Mouse (Mus musculus) forebrain, embryonic 16.5 days (tissue): ENCODE measurements around the gene Slc37a2. TPM values are rescaled to one million over a fixed set of nuclear protein-coding genes. Genes with fewer than 3 reads are reported as not detected.

Experiments
- ATAC-seq: fragments of 200-750 bp; cut with Nextera tagmentation; 2 replicates; pipeline ENCODE4 v1.8.0; 2017; ENCODE audit warnings: mild to moderate bottlenecking, moderate library complexity
- H3K27ac ChIP-seq: fragments of 300-500 bp; sonication (generic); 2 replicates; pipeline ENCODE4 v1.5.1; 2014; ENCODE audit warnings: low read length, control low read depth
- H3K27me3 ChIP-seq: fragments of 300-500 bp; sonication (generic); replicated peaks from 2 replicates; pipeline ENCODE4 v1.6.1; 2014; ENCODE audit warnings: low read length; ENCODE audit not compliant: control insufficient read depth, insufficient read depth
- H3K36me3 ChIP-seq: fragments of 300-500 bp; sonication (generic); 2 replicates; pipeline ENCODE4 v1.6.1; 2014; ENCODE audit not compliant: control insufficient read depth, insufficient read depth
- H3K4me1 ChIP-seq: fragments of 300-500 bp; sonication (generic); replicated peaks from 2 replicates; pipeline ENCODE4 v1.6.1; 2014; ENCODE audit warnings: low read length; ENCODE audit not compliant: control insufficient read depth, insufficient read depth
- H3K4me2 ChIP-seq: fragments of 300-500 bp; sonication (generic); 2 replicates; pipeline ENCODE4 v1.6.1; 2014; ENCODE audit warnings: mild to moderate bottlenecking, low read length, control low read depth
- H3K4me3 ChIP-seq: fragments of 300-500 bp; sonication (generic); replicated peaks from 2 replicates; pipeline ENCODE4 v1.5.1; 2014; ENCODE audit warnings: mild to moderate bottlenecking, low read length, control low read depth
- H3K9ac ChIP-seq: fragments of 300-500 bp; sonication (generic); replicated peaks from 2 replicates; pipeline ENCODE4 v1.6.1; 2014; ENCODE audit warnings: low read depth, low read length, control low read depth
- H3K9me3 ChIP-seq: fragments of 300-500 bp; sonication (generic); 2 replicates; pipeline ENCODE4 v1.6.1; 2016; ENCODE audit warnings: low read length; ENCODE audit not compliant: control insufficient read depth
- WGBS: fragments of 180-500 bp; shearing (Covaris S2); extraction: QIAGEN DNeasy Blood & Tissue Kit; methylation state at CpG from one replicate; pipeline ENCODE4 v1.1.7; 2014; 5-methylcytosine and 5-hydroxymethylcytosine counted together
- polyA plus RNA-seq: library from polyadenylated mRNA; unstranded; fragments of >200 nt; fragmentation: Nextera tagmentation; extraction: Ambion mirVana; gene quantifications from 2 replicates; pipeline ENCODE4 v1.2.1, GENCODE M21; 2015

Slc37a2 gene
- polyA plus RNA-seq, 1 experiment from 2014 or later = 1.0 TPM

DNA sequence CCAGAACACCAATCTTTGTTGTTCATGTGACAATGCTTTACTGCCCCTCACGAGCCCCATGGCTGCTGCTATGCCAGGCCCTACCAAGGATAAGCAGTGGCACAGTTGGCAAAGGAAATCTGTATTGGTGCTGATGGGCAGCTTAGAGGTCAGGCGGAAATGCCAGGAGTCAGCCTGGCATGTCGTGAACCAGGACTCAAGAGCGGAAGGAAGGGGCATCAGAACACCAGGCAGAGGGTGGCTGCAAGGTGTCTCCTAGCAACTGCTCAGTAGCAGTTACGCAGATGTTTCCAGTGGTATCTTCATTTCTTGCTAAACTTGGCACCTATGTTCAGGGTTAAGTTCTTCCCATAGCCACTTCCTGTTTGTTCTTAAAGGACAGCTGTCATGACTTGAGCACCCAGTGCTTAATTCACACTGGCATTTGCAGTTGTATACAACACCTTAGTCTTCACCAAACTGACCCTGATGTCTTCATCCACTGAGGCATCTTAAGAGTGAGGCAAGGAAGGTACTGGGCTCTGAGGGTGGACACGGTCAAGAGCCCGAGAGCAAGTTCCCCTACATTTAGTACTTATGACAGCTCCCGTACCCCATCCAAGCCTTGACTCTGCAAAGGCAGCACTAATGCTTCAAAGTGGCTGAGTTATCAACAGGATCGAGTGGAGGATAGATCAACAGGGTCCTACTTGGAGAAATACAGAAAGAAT is 24.9 kb downstream of the Slc37a2 start:
- ATAC-seq = no peak
- no peaks in the 10 kb centered on the region for H3K9me3 ChIP-seq
- H3K4me3 ChIP-seq = no peak overlapping the region
- no peak overlapping the region for H3K27ac ChIP-seq
- WGBS = 92% methylated on average over 9 of the region's 9 CpGs
- no peak overlapping the region for H3K9ac ChIP-seq
- H3K27me3 ChIP-seq = no peaks in the 10 kb centered on the region
- no peaks in the 10 kb centered on the region for H3K36me3 ChIP-seq
- H3K4me1 ChIP-seq = 0 out of 2 replicates have a peak, but pooled peaks cover 2% of the 10 kb centered on the region
- no peak overlapping the region for H3K4me2 ChIP-seq

DNA sequence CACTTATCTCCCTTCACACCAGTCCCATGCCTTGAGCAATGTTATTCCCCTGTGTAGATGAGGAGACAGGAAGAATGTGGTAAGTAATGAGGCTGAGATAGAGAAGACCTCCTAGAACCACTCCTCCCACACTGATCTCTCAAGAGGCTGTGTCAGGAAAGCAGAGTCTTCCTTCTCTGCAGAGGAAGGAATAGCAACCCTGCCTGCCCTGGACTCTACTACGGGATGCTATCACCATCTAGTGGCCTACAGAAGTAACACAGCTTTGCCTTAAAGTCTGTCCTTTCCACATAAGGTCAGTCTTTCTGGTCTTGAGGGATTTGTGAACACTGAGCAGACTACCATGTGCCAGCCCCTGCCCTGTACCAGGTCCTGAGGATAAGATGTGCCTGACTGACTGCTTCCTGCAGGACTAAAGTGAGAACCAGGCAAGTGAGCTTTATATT is 25.6 kb downstream of the Slc37a2 start:
- Histone ChIP-seq H3K9ac (no peak overlapping the region), H3K4me1 (0 out of 2 replicates have a peak, but pooled peaks cover 2% of the 10 kb centered on the region), H3K36me3 (no peaks in the 10 kb centered on the region), H3K9me3 (no peaks in the 10 kb centered on the region), H3K4me3 (no peak overlapping the region), H3K27me3 (no peaks in the 10 kb centered on the region), H3K4me2 (no peak overlapping the region), H3K27ac (no peak overlapping the region)
- peak; percentile 92 for ATAC-seq
- 5% methylated on average over 1 of the region's 1 CpGs for WGBS

DNA sequence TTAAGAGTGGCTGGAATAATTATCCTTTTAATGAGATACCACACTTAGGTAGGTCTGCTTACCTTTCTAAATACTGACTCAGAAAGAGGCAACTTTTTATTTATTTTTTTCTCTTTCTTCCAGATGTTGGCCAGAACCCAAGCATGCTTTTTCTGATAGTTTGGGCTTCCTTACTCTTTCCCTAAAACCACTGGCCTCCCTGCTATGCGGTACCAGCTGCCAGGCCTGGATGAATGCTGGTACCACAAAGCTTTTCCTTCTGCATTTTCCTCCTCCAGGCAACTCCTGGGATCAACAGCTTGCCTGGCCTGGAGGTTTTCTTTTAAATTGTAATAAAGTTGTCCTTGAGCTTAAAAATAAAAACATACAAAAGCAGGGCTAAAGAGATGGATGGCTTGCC is 30.0 kb downstream of the Slc37a2 start:
- WGBS = 89% methylated on average over 1 of the region's 1 CpGs
- no peaks in the 10 kb centered on the region for H3K9me3 ChIP-seq
- no peak overlapping the region for H3K4me3 ChIP-seq
- H3K27ac ChIP-seq = no peak overlapping the region
- H3K4me1 ChIP-seq = 0 out of 2 replicates have a peak, but pooled peaks cover 4% of the 10 kb centered on the region
- H3K27me3 ChIP-seq = no peaks in the 10 kb centered on the region
- no peak for ATAC-seq
- no peak overlapping the region for H3K4me2 ChIP-seq
- no peak overlapping the region for H3K9ac ChIP-seq
- no peaks in the 10 kb centered on the region for H3K36me3 ChIP-seq

DNA sequence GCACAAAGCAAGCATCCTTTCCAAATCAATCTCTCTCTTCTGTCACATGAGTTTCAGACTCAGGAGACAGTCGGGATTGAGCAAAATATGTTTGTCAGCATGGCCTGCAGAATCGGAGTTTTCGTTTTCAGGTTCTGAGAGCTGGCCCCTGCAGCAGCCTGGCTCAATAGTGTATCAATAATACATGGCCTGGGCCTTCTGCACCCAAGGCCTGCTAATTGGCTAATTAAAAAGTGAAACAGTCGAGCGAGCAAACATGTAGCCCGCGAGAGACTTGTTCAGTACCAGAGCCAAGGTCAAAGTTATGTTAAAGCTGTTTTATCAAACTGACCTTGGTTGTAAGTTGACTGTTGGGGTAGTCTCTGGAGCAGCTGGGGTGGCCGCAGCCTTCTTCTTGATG is 34.8 kb downstream of the Slc37a2 start:
- Histone ChIP-seq H3K9ac (no peak overlapping the region), H3K4me2 (no peak overlapping the region), H3K9me3 (no peaks in the 10 kb centered on the region), H3K4me3 (no peak overlapping the region), H3K27ac (no peak overlapping the region), H3K27me3 (no peaks in the 10 kb centered on the region), H3K36me3 (no peaks in the 10 kb centered on the region), H3K4me1 (0 out of 2 replicates have a peak, but pooled peaks cover 3% of the 10 kb centered on the region)
- no peak for ATAC-seq
- 38% methylated on average over 8 of the region's 8 CpGs for WGBS

DNA sequence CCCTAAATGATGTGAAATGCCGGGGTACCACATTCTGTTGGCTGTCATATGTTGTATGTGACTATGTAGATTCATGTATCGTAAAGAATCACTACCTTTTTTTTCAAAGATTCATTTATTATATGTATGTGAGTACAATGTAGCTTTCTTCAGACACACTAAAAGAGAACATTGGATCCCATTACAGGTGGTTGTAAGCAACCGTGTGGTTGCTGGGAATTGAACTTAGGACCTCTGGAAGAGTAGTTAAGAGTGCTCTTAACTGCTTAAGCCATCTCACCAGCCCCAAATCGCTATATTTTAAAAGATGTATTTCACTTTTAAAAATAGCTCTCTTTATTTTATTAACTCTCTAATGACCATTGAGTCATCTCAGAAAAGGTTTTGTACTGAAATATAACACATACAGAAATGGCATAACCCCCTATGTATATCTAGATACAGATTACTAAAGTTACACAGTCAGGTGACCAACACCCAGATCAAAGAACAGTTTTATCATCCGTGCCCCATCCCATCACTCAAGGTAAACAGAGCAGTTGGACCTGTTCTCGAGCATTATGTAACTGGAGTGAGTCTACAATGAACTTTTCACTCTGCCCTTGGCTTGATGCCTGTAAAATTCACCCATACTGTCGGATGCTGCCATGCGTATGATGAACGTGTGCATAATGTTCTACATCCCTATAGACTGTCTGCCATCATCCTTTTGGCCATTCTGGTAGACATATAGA is 41.0 kb downstream of the Slc37a2 start:
- H3K9ac ChIP-seq = no peak overlapping the region
- no peak for ATAC-seq
- H3K9me3 ChIP-seq = no peaks in the 10 kb centered on the region
- H3K27ac ChIP-seq = no peak overlapping the region
- H3K4me3 ChIP-seq = no peak overlapping the region
- 87% methylated on average over 9 of the region's 9 CpGs for WGBS
- no peak overlapping the region for H3K4me2 ChIP-seq
- no peaks in the 10 kb centered on the region for H3K4me1 ChIP-seq
- H3K36me3 ChIP-seq = no peaks in the 10 kb centered on the region
- no peaks in the 10 kb centered on the region for H3K27me3 ChIP-seq

DNA sequence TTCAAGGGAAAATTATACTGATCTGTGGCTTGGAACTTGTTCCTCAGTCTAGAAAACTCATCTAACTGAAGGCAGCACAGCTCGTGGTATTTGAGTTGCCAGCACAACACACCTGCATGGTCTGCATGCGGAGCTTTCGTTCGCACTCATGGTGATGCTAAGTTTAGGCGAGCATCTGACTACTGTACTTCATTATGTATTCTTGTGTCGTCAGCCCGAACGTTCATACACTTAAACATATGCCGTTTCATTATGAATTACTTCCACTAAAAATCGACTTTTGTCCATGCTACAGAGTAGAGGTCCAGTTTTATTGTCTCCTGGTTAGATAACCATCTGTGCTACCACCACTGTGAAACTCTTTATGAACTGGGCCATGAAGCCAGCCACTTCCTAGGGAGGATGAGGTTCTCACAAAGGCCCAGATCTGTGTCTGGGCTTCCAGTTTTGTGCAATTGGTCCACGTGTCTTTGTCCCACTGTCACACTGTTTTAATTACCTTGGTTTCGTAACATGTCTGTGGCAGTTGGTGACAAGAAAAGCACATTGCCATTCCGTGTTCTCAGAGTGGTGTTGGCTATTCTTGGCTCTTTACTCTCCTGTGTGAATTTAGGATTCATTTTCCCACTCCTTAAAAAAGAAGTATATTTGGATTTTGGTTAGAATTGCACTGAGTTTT is 42.3 kb downstream of the Slc37a2 start:
- Histone ChIP-seq H3K4me3 (no peak overlapping the region), H3K9me3 (no peaks in the 10 kb centered on the region), H3K36me3 (no peaks in the 10 kb centered on the region), H3K4me2 (no peak overlapping the region), H3K4me1 (peaks cover 6% of the 10 kb centered on the region), H3K27me3 (no peaks in the 10 kb centered on the region), H3K9ac (no peak overlapping the region), H3K27ac (no peak overlapping the region)
- ATAC-seq = peak; percentile 18; the same call in 1 of the 2 replicates
- WGBS = 70% methylated on average over 13 of the region's 13 CpGs

DNA sequence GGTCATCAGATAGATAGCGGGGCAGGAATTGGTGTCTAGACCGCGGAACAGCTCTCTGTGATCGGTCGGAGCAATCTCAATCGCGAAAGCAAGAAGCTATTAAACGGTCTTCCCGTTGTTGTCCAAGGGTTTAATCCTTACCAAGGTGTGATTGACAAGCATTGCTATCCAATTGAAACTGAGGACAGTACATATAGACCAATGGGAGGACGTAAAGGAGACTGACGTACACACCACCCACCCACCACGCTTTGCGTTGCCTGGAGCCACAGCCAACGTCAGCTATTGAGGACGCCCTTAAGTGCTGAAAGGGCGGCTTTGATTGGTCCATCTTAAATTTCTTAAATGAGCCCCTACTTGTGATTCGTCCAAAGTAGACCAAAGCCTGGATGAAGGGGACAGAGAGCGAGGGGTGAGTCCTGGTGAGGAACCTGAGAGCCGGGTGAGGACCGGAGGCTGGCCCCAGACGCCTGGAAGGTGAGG is 47.6 kb downstream of the Slc37a2 start, which contains the start of gene Tmem218:
Gene Tmem218, plus strand, starts transcription at position 295 of the 483 bp plus-strand sequence.
- no peaks in the 10 kb centered on the region for H3K27me3 ChIP-seq
- peaks cover 15% of the 10 kb centered on the region for H3K4me1 ChIP-seq
- no peaks in the 10 kb centered on the region for H3K9me3 ChIP-seq
- peak within 1 kb of the TSS; percentile 82 for H3K9ac ChIP-seq
- 0% methylated on average over 21 of the region's 21 CpGs for WGBS
- peak within 1 kb of the TSS; percentile 73 for H3K4me3 ChIP-seq
- peak within 1 kb of the TSS; percentile 76 for H3K27ac ChIP-seq
- H3K36me3 ChIP-seq = no peaks in the 10 kb centered on the region
- peak; percentile 100 for ATAC-seq
- H3K4me2 ChIP-seq = peak within 1 kb of the TSS; percentile 79

DNA sequence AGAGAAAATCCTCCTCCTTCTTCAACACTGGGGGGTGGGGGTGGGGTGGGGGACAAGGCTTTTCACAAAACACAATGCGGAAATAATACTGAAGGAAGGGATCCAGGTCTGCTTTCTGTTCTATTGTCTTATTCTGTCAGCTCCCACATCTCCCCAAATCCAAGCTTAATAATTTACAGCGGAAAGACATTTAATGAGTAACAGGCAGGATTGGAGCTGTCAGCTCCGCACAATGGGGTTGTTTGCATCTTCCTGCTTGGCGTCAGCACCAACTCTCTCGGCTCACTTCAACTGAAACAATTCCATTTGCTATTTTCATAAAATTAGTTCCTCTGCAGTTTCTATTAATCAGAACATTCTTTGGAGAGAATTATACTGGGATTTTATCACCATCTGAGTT is 51.7 kb downstream of the Slc37a2 start:
- 18% methylated on average over 5 of the region's 5 CpGs for WGBS
- Histone ChIP-seq H3K27ac (peak overlapping the region; percentile 69), H3K9me3 (no peaks in the 10 kb centered on the region)

DNA sequence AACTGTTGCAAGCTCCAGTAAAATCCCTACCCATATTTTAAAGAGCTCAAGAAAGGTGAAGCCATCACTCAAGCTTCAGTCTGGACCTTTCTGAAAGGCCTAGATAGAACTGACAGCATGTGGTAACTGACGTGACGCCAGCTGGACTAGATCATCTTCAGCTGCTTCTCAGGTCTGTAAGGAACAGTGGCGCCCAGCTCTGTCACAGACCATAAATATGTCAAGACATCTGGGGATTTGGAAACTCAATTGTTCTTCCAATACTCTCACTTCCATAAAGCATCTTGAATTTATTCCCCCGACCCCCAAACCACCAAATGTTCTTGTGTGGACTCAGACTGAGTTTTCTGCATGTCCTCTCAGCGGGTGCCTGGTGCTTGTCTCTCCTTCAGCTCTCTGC is 55.1 kb downstream of the Slc37a2 start:
- Histone ChIP-seq H3K27ac (no peak overlapping the region), H3K36me3 (no peaks in the 10 kb centered on the region), H3K9me3 (no peaks in the 10 kb centered on the region), H3K27me3 (no peaks in the 10 kb centered on the region), H3K4me3 (no peak overlapping the region), H3K4me2 (no peak overlapping the region), H3K9ac (no peak overlapping the region), H3K4me1 (peaks cover 4% of the 10 kb centered on the region; the same call in 1 of the 2 replicates)
- 95% methylated on average over 5 of the region's 5 CpGs for WGBS
- ATAC-seq = no peak

More for the DNA sequence above, 51.7 kb downstream of the Slc37a2 start:
- Histone ChIP-seq H3K27me3 (no peaks in the 10 kb centered on the region), H3K4me3 (no peak overlapping the region), H3K4me2 (no peak overlapping the region), H3K36me3 (no peaks in the 10 kb centered on the region), H3K9ac (no peak overlapping the region), H3K4me1 (peaks cover 15% of the 10 kb centered on the region)
- ATAC-seq = no peak
